Mouse (Mus musculus) thymus, adult 2 months (tissue): ENCODE data around the gene Rnasek.

Experiments
- CTCF ChIP-seq: fragments of 200-500 bp; IDR thresholded peaks from 2 replicates; pipeline ENCODE4 v1.5.1; 2012; ENCODE audit warnings: mild to moderate bottlenecking, control low read depth, low read length, moderate library complexity, borderline replicate concordance; ENCODE audit not compliant: control insufficient read depth, poor library complexity, insufficient read depth; ENCODE audit errors: extremely low read depth
- POLR2A ChIP-seq: fragments of 200-500 bp; IDR thresholded peaks from 2 replicates; pipeline ENCODE4 v1.6.1; 2012; ENCODE audit warnings: mild to moderate bottlenecking, low read length, control low read depth, moderate library complexity; ENCODE audit not compliant: control insufficient read depth, poor library complexity, insufficient read depth; ENCODE audit errors: extremely low read depth

GRCm38 (mm10) chr11:70218741-70219470 is 20.7 kb downstream of the Rnasek start:
- TF ChIP-seq POLR2A (no peak), CTCF (no peak)
